Mouse (Mus musculus) E14TG2a.4 (cell line): Measurements from ENCODE around the gene Rrp36.

Source experiments
- CTCF ChIP-seq: conservative IDR thresholded peaks from 2 replicates; pipeline ENCODE4 v1.5.1; 2014; ENCODE audit warnings: low read length
- NANOG ChIP-seq: IDR thresholded peaks from 2 replicates; pipeline ENCODE4 v1.6.1; 2014; ENCODE audit warnings: borderline replicate concordance, low read length, mixed read lengths
- POU5F1 ChIP-seq: IDR thresholded peaks from 2 replicates; pipeline ENCODE4 v1.6.1; 2014; ENCODE audit warnings: low read length, borderline replicate concordance

DNA sequence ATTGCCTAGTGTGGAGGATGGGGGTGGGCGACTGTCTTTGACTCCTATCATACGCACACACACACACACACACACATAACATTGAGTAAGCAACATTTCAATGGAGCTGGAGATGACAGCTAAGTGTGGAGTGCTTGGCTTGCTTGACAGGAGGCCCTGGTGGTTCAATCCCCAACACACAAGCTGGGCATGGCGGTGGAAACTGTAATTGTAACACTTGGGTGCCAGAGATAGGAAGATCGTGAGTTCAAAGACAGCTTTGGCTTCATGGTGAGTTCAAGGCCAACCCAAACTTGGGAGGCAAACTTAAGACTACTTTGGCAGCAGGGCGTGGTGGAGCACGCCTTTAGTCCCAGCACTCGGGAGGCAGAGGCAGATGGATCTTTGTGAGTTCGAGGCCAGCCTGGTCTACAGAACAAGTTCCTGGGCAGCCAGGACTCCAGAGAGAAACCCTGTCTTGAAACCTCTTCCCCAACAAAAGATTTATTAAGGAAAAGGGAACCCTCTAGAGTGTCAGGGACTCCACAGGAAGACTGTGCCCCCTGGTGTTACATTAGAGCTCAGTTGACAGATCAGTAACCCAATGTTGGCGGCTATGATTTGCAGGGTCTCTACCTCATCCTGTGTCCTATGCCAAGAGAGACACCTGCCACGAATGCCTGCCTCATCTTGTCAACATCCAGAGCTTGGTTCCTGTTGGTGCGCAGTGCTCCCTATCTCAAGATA, 40.8 kb upstream of the Rrp36 start:
- peak; percentile 61 for TF ChIP-seq CTCF
- no peak for TF ChIP-seq NANOG
- TF ChIP-seq POU5F1, result no peak
